Mouse (Mus musculus) lung, postnatal 36 days (tissue): ENCODE data around the gene Gys2.
"Not testable (repeated sequence)": the region's sequence is repeated elsewhere in the genome, so short reads cannot be mapped to it uniquely, and the experiment has no call there.

ENCODE experiments used
- DNase-seq: peaks from one replicate; pipeline ENCODE4 v3.0.0; 2022; ENCODE audit warnings: mixed read lengths

Gys2 gene

DNA sequence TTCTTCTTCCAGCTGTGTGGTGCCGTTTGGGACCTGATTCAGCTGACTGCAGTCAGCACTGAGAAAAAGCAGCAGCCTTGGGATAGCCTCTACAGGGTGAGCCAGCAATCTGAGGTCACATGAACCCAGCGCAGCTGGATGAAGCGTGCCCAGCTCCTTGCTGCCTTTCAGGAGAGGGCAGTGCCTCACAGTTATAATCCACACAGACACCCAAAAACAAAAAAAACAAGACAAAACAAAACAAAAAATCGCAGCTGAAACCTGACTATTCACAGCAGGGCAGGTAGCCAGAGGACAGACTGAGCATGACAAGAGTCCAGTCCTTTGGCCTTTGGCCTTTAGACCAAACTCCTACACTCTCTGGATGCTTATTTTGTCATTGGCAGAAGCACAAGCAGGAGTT lies at the start of gene Gys2:
Gene Gys2, minus strand, starts transcription at position 309 of the 403 bp plus-strand sequence.
- no peak for DNase-seq

DNA sequence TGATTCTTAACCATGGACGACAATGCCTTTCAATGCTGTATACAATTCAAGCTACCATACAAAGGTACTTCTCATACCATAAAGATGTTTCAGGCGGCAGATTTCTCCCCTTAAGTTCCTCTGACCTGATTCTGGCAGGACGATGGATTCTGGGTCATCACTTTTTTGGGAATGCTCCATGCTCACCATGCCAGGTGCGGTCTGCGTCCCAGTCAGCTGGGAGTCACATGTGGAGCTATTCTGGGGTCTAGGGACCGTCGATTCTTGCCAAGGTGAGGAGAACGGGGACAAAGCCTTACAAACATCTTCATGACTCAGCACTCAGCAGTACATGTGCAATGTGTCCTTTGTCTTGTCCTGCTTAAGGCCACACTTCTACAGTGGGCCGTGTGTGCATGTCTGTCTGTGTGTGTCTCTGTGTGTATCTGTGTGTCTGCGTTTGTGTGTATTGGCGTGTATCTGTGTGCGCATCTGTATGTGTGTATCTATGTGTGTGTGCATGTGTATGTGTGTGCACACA lies 48.7 kb upstream of the Gys2 start:
- DNase-seq = no peak

DNA sequence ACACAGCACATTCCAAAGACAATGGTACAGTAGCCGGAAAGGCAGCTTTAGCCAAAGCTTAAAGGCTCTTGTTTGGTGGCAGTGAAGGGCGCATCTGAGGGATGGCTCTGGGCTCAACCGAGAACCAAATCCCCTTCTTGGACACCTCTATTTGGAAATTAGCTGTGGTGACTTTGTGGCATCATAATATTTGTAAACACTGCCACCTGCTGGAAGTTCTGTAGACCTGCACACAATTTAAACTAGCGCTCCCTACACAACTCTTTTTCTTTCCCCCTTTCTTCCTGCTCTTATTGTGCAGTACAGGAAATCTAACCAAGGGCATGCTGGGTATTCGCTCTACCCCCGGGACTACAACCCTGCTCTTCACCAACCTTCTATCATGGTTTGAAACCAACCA lies 46.2 kb upstream of the Gys2 start:
- no peak for DNase-seq

DNA sequence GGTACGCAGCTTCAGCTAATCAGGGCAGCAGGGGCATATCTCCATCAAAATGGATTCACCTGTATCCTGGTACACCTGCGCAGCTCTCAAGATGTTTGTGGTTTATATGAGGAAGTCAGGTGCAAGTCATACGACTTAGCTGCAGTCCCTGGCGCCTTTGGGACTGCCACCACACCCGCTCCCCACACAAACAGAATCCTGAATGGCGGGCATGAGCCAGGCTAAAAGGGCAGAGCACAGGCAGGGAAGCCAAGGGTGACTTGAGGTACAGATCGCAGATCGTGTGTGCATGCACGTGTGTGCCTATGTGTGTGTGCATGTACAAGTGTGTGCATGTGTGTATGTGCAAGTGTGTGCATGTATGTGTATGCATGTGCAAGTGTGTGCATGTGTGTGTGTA lies 42.5 kb upstream of the Gys2 start:
- not testable (repeated sequence) for DNase-seq

DNA sequence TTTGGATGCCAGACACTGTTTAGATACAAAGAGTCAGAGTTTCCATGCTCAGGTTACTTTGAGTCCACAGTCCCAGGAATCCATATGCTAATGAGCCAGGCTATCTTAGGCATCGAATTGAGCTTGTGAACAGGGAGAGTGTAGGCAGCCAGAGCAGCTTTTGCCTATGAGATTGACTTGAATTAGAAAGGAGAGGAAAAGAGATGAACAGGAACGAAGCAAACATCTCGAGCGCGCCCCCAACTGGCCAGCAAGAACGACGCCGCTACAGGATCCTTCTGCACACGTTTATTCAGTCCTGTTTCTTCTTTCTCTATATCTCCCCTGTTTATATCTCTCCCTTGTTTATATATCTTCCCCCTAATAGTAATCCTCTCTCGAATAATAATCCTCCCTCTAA lies 42.0 kb upstream of the Gys2 start:
- DNase-seq = peak; percentile 54

DNA sequence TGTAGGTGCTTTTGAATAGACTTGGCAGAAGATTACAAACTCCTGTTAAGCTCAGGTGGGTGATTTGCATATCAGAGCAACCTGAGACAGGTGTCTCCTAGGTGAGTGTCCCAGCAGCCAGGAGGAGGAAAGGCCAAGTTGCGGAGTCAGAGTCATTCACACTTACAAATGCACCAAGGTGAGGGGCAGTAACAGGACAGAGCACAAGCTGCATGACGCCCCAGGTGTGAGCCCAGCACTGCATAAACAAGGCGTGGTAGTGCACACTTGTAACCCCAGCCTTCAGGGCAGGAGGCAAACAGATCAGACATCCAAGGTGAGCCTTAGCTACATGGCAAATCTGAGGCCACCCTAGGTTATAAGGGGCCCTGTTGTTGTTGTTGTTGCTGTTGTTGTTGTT lies 40.0 kb upstream of the Gys2 start:
- no peak for DNase-seq

DNA sequence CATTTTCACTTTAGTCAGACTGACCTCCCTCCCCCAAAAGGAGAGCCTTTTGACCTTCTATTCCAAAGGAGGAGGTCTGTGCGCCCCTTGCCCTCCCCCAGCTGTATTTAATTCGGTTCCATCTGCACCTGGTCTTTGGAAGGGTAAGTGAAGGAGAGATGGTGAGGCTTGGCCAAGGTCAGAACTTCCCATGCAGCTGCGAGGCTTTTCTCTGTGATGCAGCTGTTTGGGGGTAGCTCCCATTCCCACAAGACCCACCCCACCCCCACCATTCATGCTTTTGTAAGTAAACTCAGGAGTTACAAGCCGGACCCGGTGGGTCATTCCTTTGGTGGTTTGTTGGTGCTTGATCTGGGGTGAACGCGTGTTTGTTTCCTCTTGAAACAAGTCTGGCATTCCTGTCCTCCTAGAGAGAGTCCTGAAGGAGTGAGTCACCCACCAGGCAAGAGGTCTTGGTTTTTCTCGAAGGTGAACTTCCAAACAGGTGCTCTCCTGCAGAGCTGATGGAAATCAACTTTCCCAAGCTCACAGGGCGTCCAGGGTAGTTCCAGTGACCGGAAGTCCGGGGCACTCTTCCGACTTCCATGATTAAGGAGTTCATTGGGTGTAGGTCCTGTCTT lies 38.7 kb upstream of the Gys2 start:
- DNase-seq = peak; percentile 38

DNA sequence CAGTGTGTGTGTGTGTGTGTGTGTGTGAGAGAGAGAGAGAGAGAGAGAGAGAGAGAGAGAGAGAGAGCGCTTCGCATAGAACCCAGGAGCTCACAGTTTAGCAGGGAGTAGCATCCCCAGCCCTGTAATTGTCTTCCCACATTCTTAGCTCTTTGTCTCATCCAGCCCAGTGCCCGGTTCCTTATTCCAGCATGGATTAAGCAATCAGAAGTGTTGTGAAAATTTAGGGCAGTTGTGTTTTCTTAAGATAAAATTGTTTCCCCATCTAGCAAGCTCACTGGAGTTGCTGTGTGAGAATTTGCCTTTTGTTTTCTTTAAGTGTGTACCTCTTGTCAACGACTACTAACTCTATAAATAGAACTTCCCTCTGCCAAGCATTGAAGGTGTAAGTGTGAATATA lies 35.8 kb upstream of the Gys2 start:
- DNase-seq = peak; percentile 60

DNA sequence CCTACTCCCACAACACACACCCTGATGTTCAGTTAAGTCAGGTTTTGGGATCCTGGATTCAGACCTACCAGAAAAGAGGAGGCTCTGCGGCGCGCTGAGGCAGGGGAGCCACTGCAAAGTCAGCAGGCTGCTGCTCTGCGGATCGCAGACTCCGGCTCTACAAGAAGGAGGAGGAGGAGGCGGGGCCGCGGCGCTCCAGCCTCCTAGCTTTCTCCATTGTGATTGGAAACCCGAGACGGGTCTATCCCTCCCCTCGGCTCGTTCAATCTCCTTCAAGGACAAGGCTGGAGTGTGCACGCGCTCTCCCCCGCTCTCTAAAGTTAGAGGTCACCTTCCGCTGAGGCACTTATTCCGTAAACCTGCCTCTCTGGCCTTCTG lies 34.9 kb upstream of the Gys2 start, which contains the start of gene Ldhb:
Gene Ldhb, minus strand, starts transcription at position 173 of the 378 bp plus-strand sequence.
- DNase-seq = peak; percentile 95

DNA sequence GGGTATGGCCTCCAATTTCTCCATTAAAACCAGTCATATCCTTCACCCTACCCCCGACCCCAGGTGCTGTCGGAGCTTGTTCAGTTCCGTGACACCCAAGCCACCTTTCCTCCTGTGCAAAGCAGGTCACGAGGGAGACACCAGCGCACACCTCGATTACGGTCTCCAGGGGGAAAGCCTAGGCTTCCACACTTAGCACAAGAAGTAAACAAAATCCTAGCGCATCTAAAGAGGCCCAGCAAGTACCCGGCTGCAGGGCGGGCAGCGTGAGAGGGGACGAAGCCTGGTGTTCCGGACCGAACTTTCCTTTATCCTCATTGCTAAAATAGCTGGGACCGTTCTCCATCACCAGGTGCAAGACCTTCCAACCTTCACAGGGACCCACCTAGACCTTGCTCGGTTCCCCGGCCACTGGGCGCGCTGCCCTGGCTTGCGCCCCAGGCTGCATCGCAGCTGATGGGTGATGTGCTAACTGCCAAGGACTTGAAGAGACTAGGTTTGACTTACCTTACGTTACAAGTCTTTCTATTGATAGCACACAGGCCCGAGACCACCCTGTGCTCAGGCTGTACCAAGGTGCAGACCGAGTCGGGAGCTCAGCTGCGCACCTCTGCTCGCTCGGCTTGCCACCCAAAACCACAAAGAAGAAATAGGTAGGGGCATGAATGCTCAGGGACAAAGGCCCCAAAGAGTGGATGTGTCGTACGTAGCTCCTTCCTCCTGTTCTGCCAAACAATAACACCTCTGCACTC lies 34.3 kb upstream of the Gys2 start:
- DNase-seq = no peak

DNA sequence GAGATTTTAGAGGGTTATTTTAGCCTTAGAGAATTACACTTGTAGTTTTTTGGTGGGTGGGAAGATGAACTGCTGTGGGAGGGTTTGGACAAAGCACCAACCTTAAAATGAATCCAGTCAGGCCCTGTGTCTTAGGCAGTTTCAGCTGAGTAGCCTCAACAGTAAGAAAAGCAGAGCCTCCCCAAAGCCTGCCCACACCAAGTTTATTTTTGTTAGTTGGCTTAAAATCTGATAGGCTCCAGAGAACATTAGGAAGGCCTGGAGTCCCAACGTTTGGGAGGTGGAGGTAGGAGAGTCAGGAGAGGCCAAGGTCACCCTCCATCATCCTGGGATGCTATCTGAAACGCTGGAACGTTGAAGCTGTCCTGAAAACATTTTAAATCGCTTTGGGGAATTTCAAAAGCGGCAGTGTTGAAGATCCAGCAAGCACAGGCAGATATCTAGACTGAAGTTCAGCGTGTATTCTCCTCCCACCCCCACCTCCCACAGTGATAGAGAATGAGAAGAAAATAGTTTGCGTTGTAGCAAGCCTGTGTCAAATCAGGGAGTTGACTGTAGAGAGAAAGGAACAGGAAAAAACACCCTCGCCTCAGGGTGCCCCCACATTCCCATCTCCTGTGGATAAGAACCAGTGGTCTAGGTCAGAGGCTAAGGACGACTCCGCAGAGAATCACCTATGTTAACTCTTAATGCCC lies 33.6 kb upstream of the Gys2 start:
- DNase-seq = no peak

DNA sequence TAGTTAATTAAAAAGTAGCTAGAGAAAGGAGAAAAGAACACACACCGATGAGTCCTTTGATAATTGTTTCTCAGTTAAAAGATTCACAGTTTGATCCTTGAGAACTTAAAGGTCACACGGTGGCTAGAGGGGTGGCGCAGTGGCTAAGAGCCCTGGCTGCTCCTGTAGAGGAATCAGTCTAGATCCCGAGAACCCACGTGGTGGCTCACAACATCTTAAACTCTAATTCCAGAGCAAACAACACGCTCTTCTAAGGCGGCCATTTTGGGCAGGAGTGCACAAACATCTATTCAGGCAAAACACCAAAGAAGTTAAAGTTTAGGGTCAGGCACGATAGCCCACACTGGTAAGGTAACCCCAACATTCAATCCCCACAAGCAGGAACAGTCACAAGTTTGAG lies 30.7 kb upstream of the Gys2 start:
- DNase-seq = no peak

DNA sequence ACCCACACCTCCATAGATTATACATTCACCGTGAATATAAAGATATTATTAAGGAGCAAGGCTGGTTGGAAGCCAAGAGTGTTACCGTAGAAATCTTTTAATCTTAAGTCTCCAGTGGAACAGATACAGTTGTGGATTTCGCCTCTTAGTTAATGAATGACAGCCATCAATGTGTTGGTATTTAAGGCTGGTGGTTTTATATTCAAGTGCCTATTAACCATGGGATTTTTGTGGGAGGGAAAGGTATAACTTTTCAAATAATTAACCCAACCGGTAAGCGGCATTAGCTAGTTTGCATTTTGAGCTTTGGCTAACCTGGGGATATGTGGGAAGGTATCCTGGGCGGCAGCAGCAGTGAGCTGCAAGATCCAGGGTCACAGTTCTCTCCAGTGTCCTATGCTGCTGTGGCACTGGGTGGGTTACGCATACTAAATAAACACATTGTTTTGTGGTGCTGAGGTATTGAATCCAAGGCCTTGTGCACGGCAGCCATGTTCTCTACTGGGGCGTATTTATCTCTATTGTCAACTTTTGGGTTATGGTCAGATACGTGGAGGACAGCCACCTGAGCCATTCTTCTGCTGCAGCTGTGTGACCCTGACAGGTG lies 29.7 kb upstream of the Gys2 start:
- DNase-seq = no peak

DNA sequence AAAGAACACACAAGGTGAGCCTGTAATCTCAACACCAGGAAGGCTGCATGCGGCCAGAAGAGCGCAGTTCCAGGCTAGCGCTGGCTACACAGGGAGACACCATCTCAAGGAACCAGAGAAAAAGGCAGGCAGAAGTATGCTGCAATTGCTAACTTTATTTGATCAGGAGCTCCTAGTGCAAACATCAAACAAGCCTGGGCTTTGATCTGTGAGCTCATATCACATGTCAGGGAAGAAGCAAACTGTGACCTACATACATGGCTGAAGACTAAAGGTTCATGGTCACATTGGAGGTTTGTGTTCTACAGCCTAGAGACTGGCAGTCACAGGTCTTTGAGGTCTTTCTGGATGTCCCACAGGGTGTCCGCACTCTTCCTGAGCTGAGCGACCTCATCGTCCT lies 17.2 kb upstream of the Gys2 start:
- not testable (repeated sequence) for DNase-seq

DNA sequence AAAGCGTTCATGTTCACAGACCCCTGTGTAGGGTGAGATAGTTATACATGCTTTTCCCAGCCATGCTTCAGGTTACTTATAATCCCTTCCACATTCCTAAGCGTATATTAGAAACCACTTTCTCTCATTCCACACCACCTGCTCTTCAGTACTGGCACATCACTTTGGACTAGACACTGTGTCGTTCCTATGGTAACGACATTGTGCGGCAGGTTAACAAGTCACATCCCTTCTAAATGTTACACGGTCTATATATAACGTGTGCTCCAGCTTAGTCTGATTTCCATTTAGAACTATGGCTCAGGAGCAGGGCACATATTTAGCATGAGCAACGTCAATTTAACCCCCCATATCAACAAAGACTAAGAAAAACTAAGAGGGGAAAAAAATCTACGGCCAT lies 14.7 kb upstream of the Gys2 start:
- DNase-seq = no peak

DNA sequence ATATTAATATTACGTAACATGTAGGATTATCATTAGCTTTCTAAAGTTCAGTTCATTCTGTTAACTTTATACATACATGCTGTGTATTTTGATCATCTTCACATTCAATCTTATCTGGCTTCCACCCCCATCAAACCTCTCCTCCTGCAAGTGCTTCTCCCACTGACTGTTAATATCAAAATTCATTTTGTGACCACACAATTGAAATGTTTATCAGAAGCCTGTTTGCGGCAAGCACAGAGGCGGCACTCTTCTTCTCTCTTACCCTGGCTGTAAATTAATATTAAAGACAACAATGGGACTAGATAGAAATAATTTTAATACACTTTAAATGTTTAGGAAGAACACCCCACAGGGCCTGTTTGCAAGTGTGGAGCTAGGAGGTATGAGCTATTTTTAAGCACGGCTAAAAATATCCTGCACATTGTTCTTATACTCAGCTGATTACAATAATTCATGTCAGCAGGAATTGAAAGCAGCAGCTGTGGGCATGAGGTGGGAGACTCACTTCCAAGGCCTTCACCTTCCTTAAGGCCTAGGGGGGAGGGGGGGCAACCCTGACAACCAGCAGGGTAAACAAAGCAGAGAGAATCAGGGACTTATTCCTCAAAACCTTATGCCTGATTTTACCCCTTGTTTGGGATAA lies 12.7 kb upstream of the Gys2 start:
- DNase-seq = no peak

DNA sequence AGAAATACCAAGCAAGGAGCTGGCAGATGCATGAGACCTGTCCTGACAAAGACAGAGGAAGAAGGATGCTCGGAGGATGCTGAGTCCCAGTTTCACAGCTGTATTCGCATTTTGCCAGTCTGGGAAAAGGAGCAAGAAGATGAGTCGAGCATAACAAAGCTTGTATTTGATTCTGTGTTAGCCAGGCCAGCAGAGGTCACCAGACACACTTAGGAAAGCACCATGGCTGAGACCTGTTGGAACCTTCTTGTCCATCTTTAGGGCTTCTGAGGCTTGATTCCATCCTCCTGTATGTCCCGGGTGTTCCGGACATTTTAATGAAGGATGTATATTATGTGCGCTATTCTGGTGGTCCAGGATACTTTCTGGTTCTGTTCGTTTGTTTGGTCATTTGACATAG lies 4.3 kb upstream of the Gys2 start:
- peak; percentile 42 for DNase-seq

DNA sequence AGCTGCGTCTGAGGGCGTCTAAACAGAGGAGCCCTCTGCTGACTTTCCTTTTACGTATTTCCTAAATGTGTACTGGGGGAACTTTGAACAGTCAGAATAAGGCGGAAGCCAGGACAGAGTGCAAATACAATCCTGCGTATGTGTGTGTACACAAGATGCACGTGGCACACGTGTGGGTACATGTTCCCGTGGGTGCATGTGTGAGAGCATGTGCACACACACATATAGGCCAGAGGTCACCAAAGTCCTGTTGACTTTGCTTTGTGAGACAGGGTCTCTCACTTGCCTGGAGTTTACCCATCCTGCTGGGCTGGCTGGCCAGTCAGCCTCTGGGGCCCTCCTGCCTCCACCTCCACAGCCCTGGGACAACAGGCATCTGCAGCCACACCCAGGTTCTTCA lies 1.8 kb downstream of the Gys2 start:
- DNase-seq = no peak

DNA sequence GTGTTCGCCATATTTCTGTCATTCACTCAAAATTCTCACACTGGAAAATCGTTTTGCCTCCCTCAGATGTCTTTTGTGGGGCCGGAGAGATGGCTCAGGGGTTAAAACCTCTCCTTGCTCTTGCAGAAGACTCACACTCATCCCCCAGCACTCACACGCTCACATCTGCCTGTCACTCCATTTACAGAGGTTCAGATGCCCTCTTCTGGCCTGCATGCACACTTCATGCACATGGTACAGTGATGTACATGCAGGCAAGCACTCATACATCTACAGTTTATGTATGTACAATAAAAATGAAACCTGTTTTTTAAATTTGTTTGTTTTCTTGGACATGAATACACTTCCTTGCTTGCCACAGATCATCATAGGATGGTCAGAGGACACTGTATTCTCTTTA lies 3.3 kb downstream of the Gys2 start:
- DNase-seq = peak; percentile 15

DNA sequence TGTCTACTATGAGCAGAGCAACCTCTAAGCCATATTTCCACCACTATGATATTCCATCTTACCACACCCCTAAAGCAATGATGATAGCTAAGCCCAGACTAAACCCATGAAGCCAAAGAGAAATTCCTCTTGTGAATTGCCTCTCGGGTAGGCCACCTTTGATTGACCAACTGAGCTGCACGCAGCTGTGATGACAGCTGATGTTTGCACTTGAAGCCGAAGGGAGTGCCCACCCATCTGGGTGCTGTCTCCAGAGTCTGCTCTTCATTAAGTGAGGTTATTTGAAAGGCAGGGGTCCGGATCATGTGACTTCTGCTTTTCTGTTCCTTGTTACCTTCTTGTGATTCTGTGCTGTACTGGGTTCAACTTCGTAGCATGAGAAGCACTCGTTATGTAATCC lies 10.7 kb downstream of the Gys2 start:
- DNase-seq = no peak

DNA sequence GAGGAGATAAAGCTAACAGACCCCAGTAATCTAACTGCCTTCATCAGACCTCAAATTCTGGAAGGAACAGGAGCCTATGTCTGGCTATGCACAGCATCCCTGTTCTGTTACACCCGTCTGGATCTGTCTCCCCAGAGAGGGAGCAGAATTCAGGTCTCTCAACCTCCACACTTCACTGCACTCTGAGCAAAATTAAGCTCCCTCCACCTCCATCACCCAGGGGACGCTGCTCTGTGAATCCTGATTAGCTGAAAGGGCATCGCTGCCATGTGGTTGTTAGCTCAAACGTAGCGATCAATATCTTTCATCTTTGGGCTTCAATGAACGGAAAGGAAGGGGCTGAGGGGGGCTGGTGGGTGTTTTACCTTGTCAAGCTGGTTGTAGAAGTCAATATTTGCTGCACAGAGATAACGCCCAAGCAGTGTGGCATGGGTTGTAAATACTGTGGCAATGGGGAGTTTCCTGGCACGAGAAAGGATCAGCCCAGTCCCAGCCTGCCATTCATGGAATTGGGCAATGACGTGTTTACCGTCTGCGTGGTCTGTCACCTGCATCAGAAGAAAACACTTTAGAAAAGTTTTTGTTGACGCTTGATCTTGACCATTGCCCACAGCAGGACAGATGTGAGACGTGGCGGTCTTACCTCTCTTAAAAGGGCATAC lies 13.8 kb downstream of the Gys2 start:
- DNase-seq = no peak

DNA sequence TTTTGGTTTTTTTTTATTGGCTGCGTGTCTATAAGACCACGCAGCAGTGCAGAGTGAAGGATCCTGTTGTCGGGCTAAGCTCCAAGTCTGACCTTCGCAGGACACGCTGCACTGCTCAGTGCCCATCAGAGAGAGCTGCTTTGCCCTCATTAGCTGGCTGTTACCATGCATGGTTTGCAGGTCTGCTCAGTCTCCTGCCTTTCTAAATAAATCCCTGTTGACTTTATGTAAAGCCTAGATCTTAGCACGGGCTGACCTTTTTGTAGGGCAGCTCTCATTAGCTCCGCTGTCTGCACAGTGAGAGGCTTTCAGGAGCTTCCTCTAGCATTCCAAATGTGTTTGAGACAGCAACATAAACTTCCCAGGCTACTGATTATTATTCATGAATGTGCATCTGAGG lies 14.9 kb downstream of the Gys2 start:
- no peak for DNase-seq
